Mouse (Mus musculus): ENCODE measurements around the gene Galnt7.

- no peak for TF ChIP-seq ZC3H11A (IDR thresholded peaks at IDR 0.05; ENCODE audit: borderline replicate concordance, low read depth, low read length)
- no peak; the same call in 1 of the 2 replicates for TF ChIP-seq HCFC1 (IDR thresholded peaks at IDR 0.05; ENCODE audit: borderline replicate concordance, insufficient read depth, low read length)
- TF ChIP-seq ZNF384 (IDR thresholded peaks at IDR 0.05; ENCODE audit: low read depth, low read length) = no peak
- TF ChIP-seq MAFK (IDR thresholded peaks at IDR 0.05; ENCODE audit: insufficient read depth, low read depth, low read length) = no peak
- no peak for TF ChIP-seq CHD2 (IDR thresholded peaks at IDR 0.05; ENCODE audit: low read depth, low read length)
Observed at GRCm38 (mm10) chr8:57489366-57489765, 163.5 kb downstream of the Galnt7 start.

All from ES-E14 (cell line).